Mouse (Mus musculus): ENCODE results near the gene Ptcd2. TPM values are rescaled to one million over a fixed set of nuclear protein-coding genes. Genes with fewer than 3 reads are reported as not detected.
A peak's percentile ranks its signal among the peaks of the same experiment; 100 is the strongest.

The Ptcd2 gene
- 59.4 and 63.4 TPM in 2 replicates for polyA plus RNA-seq (2015; fragmentation: Nextera tagmentation; extraction: Ambion mirVana)

DNA sequence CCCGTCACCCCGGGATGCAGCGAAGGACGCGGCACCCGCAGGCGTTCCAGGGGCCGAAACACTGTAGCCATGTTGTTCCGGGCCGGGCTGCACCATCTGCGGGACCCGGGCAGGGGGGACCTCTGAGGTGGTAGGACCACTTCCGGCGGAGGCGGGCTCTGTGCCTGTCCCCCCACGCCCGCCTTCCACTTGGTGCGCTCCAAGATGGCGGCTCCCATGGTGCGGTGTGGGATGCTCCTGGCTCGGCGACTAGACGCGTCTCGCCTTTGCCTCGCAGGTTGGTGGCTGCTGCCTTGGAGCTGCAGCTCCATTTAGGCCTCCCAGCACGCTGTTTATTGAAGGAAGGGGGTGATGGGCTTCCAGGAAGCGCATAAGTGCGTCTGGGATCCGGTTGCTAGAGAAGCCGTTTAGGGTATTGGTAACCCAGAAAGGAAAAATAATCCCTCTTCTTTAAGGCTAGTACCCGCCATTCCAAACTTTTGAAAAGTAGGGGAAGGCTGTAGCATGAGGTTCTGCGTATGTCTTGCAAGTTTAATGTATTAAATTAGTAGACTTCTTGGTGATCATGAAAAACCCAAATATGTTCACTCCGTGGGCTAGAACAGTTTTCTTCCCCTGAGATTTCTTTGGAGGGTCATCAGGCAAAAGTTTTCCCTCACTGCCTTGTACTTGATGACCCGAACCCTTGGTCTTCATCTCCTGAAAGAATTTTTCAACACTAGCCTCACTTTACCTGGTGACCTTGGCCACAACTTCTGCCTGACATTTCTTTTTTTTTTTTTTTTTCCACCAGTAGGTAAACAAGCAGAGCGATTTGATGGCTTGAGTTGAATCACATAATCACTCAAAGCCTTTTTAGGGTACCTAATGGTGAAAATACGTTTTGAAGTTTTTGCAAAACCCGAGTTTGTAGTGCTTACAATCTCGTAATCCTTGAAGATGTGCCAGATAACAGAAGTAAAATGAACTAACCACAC, at the start of gene Ptcd2, which contains the start of gene Mrps27:
Gene Ptcd2 (minus strand): TSS at position 107 of the 977 bp plus-strand sequence.
Gene Mrps27 (plus strand): TSS at position 188 of the 977 bp plus-strand sequence.
- H3K4me2 ChIP-seq (ENCODE audit: low read depth, low read length) = peak within 1 kb of the TSS; percentile 71
- H3K27ac ChIP-seq (ENCODE audit: low read length) = peak within 1 kb of the TSS; percentile 85
- H3K4me3 ChIP-seq (ENCODE audit: low read length) = peak within 1 kb of the TSS; percentile 78
- peak within 1 kb of the TSS; percentile 85 for H3K9ac ChIP-seq (ENCODE audit: low read depth, low read length)
- 2% methylated on average over 37 of the region's 39 CpGs for WGBS
- peaks cover 11% of the 10 kb centered on the region; the same call in 1 of the 2 replicates for H3K36me3 ChIP-seq (ENCODE audit: control insufficient read depth, insufficient read depth, low read length)
- H3K4me1 ChIP-seq (ENCODE audit: control insufficient read depth, insufficient read depth, low read length) = peaks cover 9% of the 10 kb centered on the region
- H3K27me3 ChIP-seq (replicated peaks; ENCODE audit: control insufficient read depth, insufficient read depth, low read length) = no peaks in the 10 kb centered on the region
- peak; percentile 99 for ATAC-seq
- no peaks in the 10 kb centered on the region for H3K9me3 ChIP-seq (ENCODE audit: control insufficient read depth, low read length)

- Histone ChIP-seq H3K9ac (ENCODE audit: low read depth, low read length) (no peak overlapping the region), H3K4me3 (ENCODE audit: low read length) (no peak overlapping the region), H3K27ac (ENCODE audit: low read length) (no peak overlapping the region), H3K4me1 (ENCODE audit: control insufficient read depth, insufficient read depth, low read length) (no peaks in the 10 kb centered on the region), H3K9me3 (ENCODE audit: control insufficient read depth, low read length) (no peaks in the 10 kb centered on the region), H3K36me3 (ENCODE audit: control insufficient read depth, insufficient read depth, low read length) (no peaks in the 10 kb centered on the region), H3K4me2 (ENCODE audit: low read depth, low read length) (no peak overlapping the region), H3K27me3 (replicated peaks; ENCODE audit: control insufficient read depth, insufficient read depth, low read length) (no peaks in the 10 kb centered on the region)
- WGBS = 81% methylated on average over 3 of the region's 3 CpGs
- no peak for ATAC-seq
Observed at GRCm38 (mm10) chr13:99393128-99393527, 48.6 kb upstream of the Ptcd2 start.

DNA sequence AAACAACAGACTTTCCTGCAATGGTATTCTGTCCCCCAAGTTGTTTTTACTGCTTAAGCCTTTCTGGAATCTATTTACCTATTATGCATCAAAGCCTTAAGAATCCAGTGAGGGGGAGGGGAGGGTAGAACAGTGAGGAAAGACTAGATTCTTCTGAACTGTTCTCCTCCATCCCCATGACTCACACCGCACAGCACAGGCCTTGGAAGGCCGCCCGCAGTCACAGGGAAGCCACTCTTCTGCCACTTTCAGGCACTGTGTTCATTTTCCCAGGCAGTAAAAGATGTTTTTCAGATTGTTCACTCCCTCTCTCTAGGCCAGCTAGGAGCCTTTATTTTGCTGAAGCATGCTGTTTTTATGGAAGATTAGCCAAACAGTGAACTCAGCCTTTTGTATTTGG, 46.9 kb upstream of the Ptcd2 start:
- Histone ChIP-seq H3K27me3 (replicated peaks; ENCODE audit: control insufficient read depth, insufficient read depth, low read length) (no peaks in the 10 kb centered on the region), H3K4me3 (ENCODE audit: low read length) (no peak overlapping the region), H3K9me3 (ENCODE audit: control insufficient read depth, low read length) (no peaks in the 10 kb centered on the region), H3K36me3 (ENCODE audit: control insufficient read depth, insufficient read depth, low read length) (no peaks in the 10 kb centered on the region), H3K4me2 (ENCODE audit: low read depth, low read length) (no peak overlapping the region), H3K9ac (ENCODE audit: low read depth, low read length) (no peak overlapping the region), H3K27ac (ENCODE audit: low read length) (no peak overlapping the region), H3K4me1 (ENCODE audit: control insufficient read depth, insufficient read depth, low read length) (no peaks in the 10 kb centered on the region)
- no peak for ATAC-seq
- WGBS = 87% methylated on average over 3 of the region's 3 CpGs

- Histone ChIP-seq H3K4me1 (ENCODE audit: control insufficient read depth, insufficient read depth, low read length) (no peaks in the 10 kb centered on the region), H3K27ac (ENCODE audit: low read length) (no peak overlapping the region), H3K9ac (ENCODE audit: low read depth, low read length) (no peak overlapping the region), H3K27me3 (replicated peaks; ENCODE audit: control insufficient read depth, insufficient read depth, low read length) (no peaks in the 10 kb centered on the region), H3K9me3 (ENCODE audit: control insufficient read depth, low read length) (no peaks in the 10 kb centered on the region), H3K4me2 (ENCODE audit: low read depth, low read length) (no peak overlapping the region), H3K4me3 (ENCODE audit: low read length) (no peak overlapping the region), H3K36me3 (ENCODE audit: control insufficient read depth, insufficient read depth, low read length) (no peaks in the 10 kb centered on the region)
- ATAC-seq = no peak
- 77% methylated on average over 7 of the region's 7 CpGs for WGBS
Observed at GRCm38 (mm10) chr13:99387901-99388811, 43.7 kb upstream of the Ptcd2 start.

- no peak overlapping the region for H3K27ac ChIP-seq (ENCODE audit: low read length)
- H3K9ac ChIP-seq (ENCODE audit: low read depth, low read length) = no peak overlapping the region
- no peak for ATAC-seq
- H3K4me2 ChIP-seq (ENCODE audit: low read depth, low read length) = no peak overlapping the region
- H3K27me3 ChIP-seq (replicated peaks; ENCODE audit: control insufficient read depth, insufficient read depth, low read length) = no peaks in the 10 kb centered on the region
- no peaks in the 10 kb centered on the region for H3K9me3 ChIP-seq (ENCODE audit: control insufficient read depth, low read length)
- H3K36me3 ChIP-seq (ENCODE audit: control insufficient read depth, insufficient read depth, low read length) = no peaks in the 10 kb centered on the region
- 88% methylated on average over 7 of the region's 7 CpGs for WGBS
- H3K4me3 ChIP-seq (ENCODE audit: low read length) = no peak overlapping the region
- no peaks in the 10 kb centered on the region for H3K4me1 ChIP-seq (ENCODE audit: control insufficient read depth, insufficient read depth, low read length)
Observed at GRCm38 (mm10) chr13:99386341-99386740, 41.8 kb upstream of the Ptcd2 start.

DNA sequence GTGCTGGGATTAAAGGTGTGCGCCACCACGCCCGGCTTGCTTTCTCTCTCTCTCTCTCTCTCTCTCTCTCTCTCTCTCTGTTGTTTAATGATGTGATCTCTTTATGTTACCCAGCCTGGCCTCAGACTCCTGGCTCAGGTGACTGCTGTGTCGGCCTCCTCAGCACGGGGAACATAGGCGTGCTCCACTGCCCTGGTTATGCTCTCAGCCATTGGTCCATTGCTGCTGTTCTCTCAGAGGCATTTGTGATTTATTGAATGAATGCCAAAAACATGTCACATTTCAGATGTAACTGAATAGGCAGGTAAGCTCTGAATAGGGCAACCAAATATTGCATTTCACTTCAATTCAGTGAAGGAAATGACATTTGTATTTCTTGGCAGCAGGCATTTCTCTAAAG, 41.4 kb upstream of the Ptcd2 start:
- WGBS = 97% methylated on average over 6 of the region's 6 CpGs
- no peak overlapping the region for H3K4me3 ChIP-seq (ENCODE audit: low read length)
- H3K9me3 ChIP-seq (ENCODE audit: control insufficient read depth, low read length) = no peaks in the 10 kb centered on the region
- ATAC-seq = no peak
- no peak overlapping the region for H3K4me2 ChIP-seq (ENCODE audit: low read depth, low read length)
- no peaks in the 10 kb centered on the region for H3K4me1 ChIP-seq (ENCODE audit: control insufficient read depth, insufficient read depth, low read length)
- no peak overlapping the region for H3K9ac ChIP-seq (ENCODE audit: low read depth, low read length)
- no peaks in the 10 kb centered on the region for H3K36me3 ChIP-seq (ENCODE audit: control insufficient read depth, insufficient read depth, low read length)
- H3K27me3 ChIP-seq (replicated peaks; ENCODE audit: control insufficient read depth, insufficient read depth, low read length) = no peaks in the 10 kb centered on the region
- H3K27ac ChIP-seq (ENCODE audit: low read length) = no peak overlapping the region

DNA sequence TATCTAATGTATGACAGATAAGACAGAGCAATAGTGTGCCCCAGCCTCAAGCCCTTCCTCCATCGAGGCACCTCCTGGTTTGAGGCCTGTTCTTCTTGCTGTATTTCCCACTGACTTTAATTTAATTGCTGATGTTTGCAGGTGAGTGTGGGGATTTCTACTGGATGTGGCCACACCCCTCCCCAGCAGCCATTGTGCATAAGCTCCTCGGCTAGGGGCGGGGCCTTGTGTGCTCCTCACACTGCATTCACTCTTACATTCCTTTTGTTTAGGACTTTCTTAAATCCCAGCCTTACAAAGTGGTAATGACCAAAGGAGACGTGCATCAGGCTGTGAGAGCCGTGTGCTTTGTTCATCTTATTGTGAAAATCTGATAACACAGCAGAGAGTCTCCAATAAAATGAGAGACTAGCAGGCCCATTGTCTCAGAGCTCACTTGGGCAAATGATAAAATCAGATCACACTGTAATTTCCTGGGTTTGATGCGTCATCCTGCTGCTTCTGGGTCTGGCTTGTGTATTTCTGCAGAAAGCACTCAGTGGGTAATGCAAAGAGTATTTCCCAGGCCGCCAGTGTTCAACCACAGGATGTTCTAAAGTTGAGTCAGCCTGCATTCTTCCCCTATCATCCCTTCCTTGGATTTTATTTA, 40.2 kb upstream of the Ptcd2 start:
- no peaks in the 10 kb centered on the region for H3K36me3 ChIP-seq (ENCODE audit: control insufficient read depth, insufficient read depth, low read length)
- no peak for ATAC-seq
- no peak overlapping the region for H3K27ac ChIP-seq (ENCODE audit: low read length)
- no peaks in the 10 kb centered on the region for H3K9me3 ChIP-seq (ENCODE audit: control insufficient read depth, low read length)
- H3K27me3 ChIP-seq (replicated peaks; ENCODE audit: control insufficient read depth, insufficient read depth, low read length) = no peaks in the 10 kb centered on the region
- H3K9ac ChIP-seq (ENCODE audit: low read depth, low read length) = no peak overlapping the region
- no peak overlapping the region for H3K4me3 ChIP-seq (ENCODE audit: low read length)
- H3K4me2 ChIP-seq (ENCODE audit: low read depth, low read length) = no peak overlapping the region
- 77% methylated on average over 7 of the region's 7 CpGs for WGBS
- H3K4me1 ChIP-seq (ENCODE audit: control insufficient read depth, insufficient read depth, low read length) = no peaks in the 10 kb centered on the region

DNA sequence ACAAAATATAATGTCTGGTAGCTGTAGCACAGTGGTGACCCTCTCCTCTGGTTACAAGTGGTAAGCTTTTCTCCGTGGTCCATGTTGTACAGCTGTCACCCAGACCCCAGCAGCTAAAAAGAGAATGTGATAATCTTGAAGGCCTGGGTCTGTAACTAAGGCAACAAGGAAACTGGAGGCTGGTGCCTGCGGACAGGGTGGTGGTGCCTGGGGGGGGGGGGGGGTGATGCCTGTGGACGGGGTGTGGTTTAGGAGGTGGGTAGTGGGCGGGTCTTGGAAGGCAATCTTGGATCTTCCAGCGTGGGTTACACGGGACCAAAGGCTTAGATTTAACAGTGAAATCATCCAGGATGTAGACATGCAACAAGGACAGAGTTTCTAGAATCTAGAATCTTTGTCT, 37.9 kb upstream of the Ptcd2 start:
- 56% methylated on average over 6 of the region's 6 CpGs for WGBS
- Histone ChIP-seq H3K4me2 (ENCODE audit: low read depth, low read length) (no peak overlapping the region), H3K9me3 (ENCODE audit: control insufficient read depth, low read length) (no peaks in the 10 kb centered on the region), H3K4me1 (ENCODE audit: control insufficient read depth, insufficient read depth, low read length) (no peaks in the 10 kb centered on the region), H3K36me3 (ENCODE audit: control insufficient read depth, insufficient read depth, low read length) (no peaks in the 10 kb centered on the region), H3K9ac (ENCODE audit: low read depth, low read length) (no peak overlapping the region), H3K27me3 (replicated peaks; ENCODE audit: control insufficient read depth, insufficient read depth, low read length) (no peaks in the 10 kb centered on the region), H3K27ac (ENCODE audit: low read length) (no peak overlapping the region), H3K4me3 (ENCODE audit: low read length) (no peak overlapping the region)
- ATAC-seq = no peak

- WGBS = 89% methylated on average over 1 of the region's 1 CpGs
- ATAC-seq = no peak
- H3K9me3 ChIP-seq (ENCODE audit: control insufficient read depth, low read length) = no peaks in the 10 kb centered on the region
- H3K4me3 ChIP-seq (ENCODE audit: low read length) = no peak overlapping the region
- no peaks in the 10 kb centered on the region for H3K27me3 ChIP-seq (replicated peaks; ENCODE audit: control insufficient read depth, insufficient read depth, low read length)
- no peaks in the 10 kb centered on the region for H3K36me3 ChIP-seq (ENCODE audit: control insufficient read depth, insufficient read depth, low read length)
- no peak overlapping the region for H3K27ac ChIP-seq (ENCODE audit: low read length)
- H3K4me2 ChIP-seq (ENCODE audit: low read depth, low read length) = no peak overlapping the region
- H3K4me1 ChIP-seq (ENCODE audit: control insufficient read depth, insufficient read depth, low read length) = no peaks in the 10 kb centered on the region; the same call in 1 of the 2 replicates
- H3K9ac ChIP-seq (ENCODE audit: low read depth, low read length) = no peak overlapping the region
Observed at GRCm38 (mm10) chr13:99378223-99378622, 33.7 kb upstream of the Ptcd2 start.
